In the genomic region with DNA sequence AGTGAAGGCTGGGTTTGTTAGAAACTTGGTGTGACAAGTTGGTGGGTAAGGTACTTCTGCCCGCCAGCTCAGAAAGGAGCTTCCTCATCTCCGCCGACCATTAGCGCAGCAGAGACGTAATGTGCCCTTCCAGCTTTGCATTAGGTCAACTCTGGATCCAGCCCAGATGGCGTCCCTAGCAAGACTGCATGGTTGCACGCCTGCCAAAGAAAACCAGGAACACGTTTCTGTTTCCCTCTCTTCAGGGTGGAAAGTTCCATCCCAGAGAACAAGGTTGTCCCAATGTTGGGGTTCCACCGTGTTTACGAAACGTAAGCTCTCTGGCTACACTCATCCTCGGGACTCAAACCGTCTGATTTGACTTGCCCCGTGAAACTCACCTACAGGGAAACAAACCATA, we compare ENCODE assay signal across 14 mouse cellular contexts.
A peak's percentile ranks its signal among the peaks of the same experiment; 100 is the strongest.
DNase-seq lines count a peak whose midpoint lies in the region.
"Had no signal": no experiment of that assay in that cellular context is flagged by ENCODE, and none has a peak within 500 bp of the region (broad histone marks: within the 10 kb centered on the region; RNA-seq: fewer than 3 reads in every experiment).

No protein-coding gene starts in this region.

- peak; percentile 94 for DNase-seq in heart, adult 11 months
- no peak for DNase-seq in heart, postnatal 10 days
- peak; percentile 22 for DNase-seq in heart, postnatal 4 days
- DNase-seq in heart, adult 8-10 months (ENCODE audit: low spot score), result no peak
- DNase-seq: adrenal gland, adult 2 months; adrenal gland, adult 8-10 months; adrenal gland, postnatal 10 days; adrenal gland, postnatal 14 days; adrenal gland, postnatal 25 days; adrenal gland, postnatal 36 days; B cell, adult 2 months; cerebellum, adult 11 months; cerebellum, adult 11-12 months; cerebellum, adult 18-20 months had no signal

- intact Hi-C loops in heart, postnatal 10 days (cut with DNase I), result no loop called here

Comparison
In these comparisons a context has a peak if more than half of its experiments do, and no peak if none do; other contexts are left out.
1. DNase-seq: peak in heart, adult 11 months (single experiment) and heart, postnatal 4 days (single experiment); none in heart, postnatal 10 days (0 of 2) and heart, adult 8-10 months (single experiment).